Mouse (Mus musculus) MEL (cell line): ENCODE measurements at regions not wholly inside any gene's neighbourhood (a gene's known extent, or its start where the extent isn't known, plus 50 kb on each side); places are given as distances from the start of the nearest gene placed in this dataset.
A peak's percentile ranks its signal among the peaks of the same experiment; 100 is the strongest.

ENCODE experiments used
- ELF1 ChIP-seq: IDR thresholded peaks from 2 replicates; pipeline ENCODE4 v1.6.1; 2014; ENCODE audit warnings: low read depth, mild to moderate bottlenecking, inconsistent platforms, low read length, improper control_type of control experiment, moderate library complexity
- ETS1 ChIP-seq: IDR thresholded peaks from 2 replicates; pipeline ENCODE4 v1.6.1; 2012; ENCODE audit warnings: low read depth, mild to moderate bottlenecking, inconsistent platforms, low read length, improper control_type of control experiment, moderate library complexity
- GABPA ChIP-seq: IDR thresholded peaks from 2 replicates; pipeline ENCODE4 v1.6.1; 2012; ENCODE audit warnings: low read depth, mild to moderate bottlenecking, inconsistent platforms, low read length, improper control_type of control experiment, moderate library complexity
- KAT2A ChIP-seq: conservative IDR thresholded peaks from 2 replicates; pipeline ENCODE4 v1.6.1; 2012; ENCODE audit warnings: low read depth, low read length, improper control_type of control experiment, inconsistent platforms
- MAX ChIP-seq: IDR thresholded peaks from 2 replicates; pipeline ENCODE4 v1.6.1; 2011; ENCODE audit warnings: low read length, improper control_type of control experiment
- MYB ChIP-seq: IDR thresholded peaks from 2 replicates; pipeline ENCODE4 v1.6.1; 2011; ENCODE audit warnings: mild to moderate bottlenecking, low read depth, low read length, improper control_type of control experiment
- NELFE ChIP-seq: IDR thresholded peaks from 2 replicates; pipeline ENCODE4 v1.6.1; 2011; ENCODE audit warnings: low read depth, low read length, improper control_type of control experiment
- NRF1 ChIP-seq: IDR thresholded peaks from 2 replicates; pipeline ENCODE4 v1.6.1; 2014; ENCODE audit warnings: low read depth, mild to moderate bottlenecking, inconsistent platforms, low read length, improper control_type of control experiment, moderate library complexity; ENCODE audit not compliant: poor library complexity, insufficient read depth, severe bottlenecking
- RAD21 ChIP-seq: IDR thresholded peaks from 2 replicates; pipeline ENCODE4 v1.6.1; 2011; ENCODE audit warnings: mild to moderate bottlenecking, low read depth, low read length, improper control_type of control experiment
- RCOR1 ChIP-seq: IDR thresholded peaks from 2 replicates; pipeline ENCODE4 v1.6.1; 2012; ENCODE audit warnings: low read depth, mild to moderate bottlenecking, inconsistent platforms, low read length, improper control_type of control experiment
- SMC3 ChIP-seq: IDR thresholded peaks from 2 replicates; pipeline ENCODE4 v1.6.1; 2011; ENCODE audit warnings: low read depth, low read length, improper control_type of control experiment

DNA sequence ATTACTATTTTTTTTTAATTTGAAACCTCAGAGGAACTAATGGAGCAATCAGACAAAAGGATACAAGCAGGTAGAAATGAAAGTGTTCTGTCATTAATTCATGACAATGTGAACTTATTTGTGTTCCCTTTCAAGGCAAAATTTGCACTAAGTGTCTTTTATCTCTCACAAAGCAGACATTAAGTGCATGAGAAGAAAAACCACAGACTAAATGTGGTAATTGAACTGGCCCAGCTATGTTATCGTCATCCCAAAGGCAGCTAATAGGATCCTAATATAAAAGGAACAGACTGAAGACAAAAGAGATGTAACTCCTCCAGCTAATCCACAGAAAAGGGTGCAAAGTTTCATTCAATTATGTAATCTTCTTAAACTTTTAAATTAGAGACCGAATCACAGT, 487.0 kb downstream of the Wdr20rt start (continued):
- TF ChIP-seq NELFE (no peak), RCOR1 (0 out of 2 replicates have a peak, but pooled peaks have one; percentile 21), ETS1 (peak; percentile 64), RAD21 (no peak), GABPA (no peak), NRF1 (no peak), KAT2A (no peak), MAX (no peak), SMC3 (no peak), ELF1 (no peak), MYB (no peak)
